Mouse (Mus musculus) thymus, adult 2 months (tissue): ENCODE data around the gene Kctd14.
"Not testable (repeated sequence)": the region's sequence is repeated elsewhere in the genome, so short reads cannot be mapped to it uniquely, and the experiment has no call there.

ENCODE experiments used
- CTCF ChIP-seq: fragments of 200-500 bp; IDR thresholded peaks from 2 replicates; pipeline ENCODE4 v1.5.1; 2012; ENCODE audit warnings: mild to moderate bottlenecking, control low read depth, low read length, moderate library complexity, borderline replicate concordance; ENCODE audit not compliant: control insufficient read depth, poor library complexity, insufficient read depth; ENCODE audit errors: extremely low read depth
- POLR2A ChIP-seq: fragments of 200-500 bp; IDR thresholded peaks from 2 replicates; pipeline ENCODE4 v1.6.1; 2012; ENCODE audit warnings: mild to moderate bottlenecking, low read length, control low read depth, moderate library complexity; ENCODE audit not compliant: control insufficient read depth, poor library complexity, insufficient read depth; ENCODE audit errors: extremely low read depth

- TF ChIP-seq POLR2A, CTCF: not testable (repeated sequence)
Measured at GRCm38 (mm10) chr7:97451023-97451422, at the start of gene Kctd14.
